Mouse (Mus musculus) gastrocnemius, postnatal 25 days (tissue): ENCODE results near the gene Gm10842. TPM values are rescaled to one million over a fixed set of nuclear protein-coding genes. Genes with fewer than 3 reads are reported as not detected.

Source experiments
- total RNA-seq, 2 experiments: library from RNA; stranded (reverse); gene quantifications; 1 replicate in 1 of 2; 2 replicates in 1 of 2; pipeline ENCODE4 v1.2.3; 2021

Gm10842 gene
- total RNA-seq, 2 experiments from 2014 or later, result not detected

Other genes with a start within 250 kb of the Gm10842 start
- not detected for gene Efcab3, start 83.3 kb upstream of the Gm10842 start, total RNA-seq
- 1 to 10 TPM; 6.7 to 6.8 TPM for gene Mettl2, start 20.5 kb upstream of the Gm10842 start, total RNA-seq
- gene Tlk2, start 31.9 kb downstream of the Gm10842 start, total RNA-seq, result 10 to 100 TPM; 33.8 to 35.8 TPM
- gene Mrc2, start 145.8 kb downstream of the Gm10842 start, total RNA-seq, result 10 to 100 TPM; 16.5 to 18.6 TPM